Mouse (Mus musculus) CD4-positive, CD25-positive, alpha-beta regulatory T cell, adult 2 months (primary cell): ENCODE measurements at regions not wholly inside any gene's neighbourhood (a gene's known extent, or its start where the extent isn't known, plus 50 kb on each side); places are given as distances from the start of the nearest gene placed in this dataset.
"Not testable (repeated sequence)": the region's sequence is repeated elsewhere in the genome, so short reads cannot be mapped to it uniquely, and the experiment has no call there.

ENCODE experiments used
- DNase-seq: peaks from one replicate; pipeline ENCODE4 v3.0.0-alpha.2; 2012; ENCODE audit warnings: low read depth, low spot score

DNA sequence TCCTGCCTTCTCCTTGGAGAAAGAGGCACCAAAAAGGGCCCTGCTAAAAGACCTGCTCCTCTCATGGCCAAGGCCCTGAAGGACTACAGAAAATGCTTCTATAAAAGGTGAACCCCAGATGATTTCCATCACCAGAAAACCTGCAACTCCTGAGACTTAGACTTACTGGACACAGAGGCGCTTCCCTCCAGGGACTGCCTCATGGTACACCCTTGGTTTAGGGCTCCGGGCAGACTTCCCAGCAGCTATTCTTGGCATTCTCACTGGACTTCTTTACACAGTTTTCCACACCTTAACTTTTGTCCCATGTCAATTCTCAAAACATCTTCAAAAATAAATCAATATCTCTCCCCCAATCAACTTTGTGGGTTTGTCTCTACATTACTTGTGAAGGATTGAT lies 393.2 kb downstream of the Gpm6a start:
- peak; percentile 14 for DNase-seq

DNA sequence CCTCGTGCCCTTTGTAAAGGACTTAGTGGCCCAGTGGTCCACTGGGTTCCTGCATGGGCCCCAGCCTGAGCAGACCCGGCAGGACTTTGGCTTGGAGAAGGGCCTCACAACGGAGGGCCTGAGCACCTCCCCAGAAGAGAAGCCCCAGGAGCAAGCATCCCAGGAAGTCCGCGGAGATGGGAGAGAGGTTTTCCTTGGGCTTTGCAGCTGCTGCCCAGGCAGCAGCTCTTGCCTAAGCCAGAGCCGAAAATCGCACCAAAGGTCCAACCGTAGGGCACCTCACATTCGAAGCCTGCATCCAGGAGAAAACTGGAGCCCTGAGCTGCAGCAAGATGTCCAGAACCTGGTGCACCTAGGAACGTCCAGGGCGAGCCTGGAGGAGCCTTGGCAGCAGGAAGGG lies 405.2 kb downstream of the Gpm6a start:
- DNase-seq: not testable (repeated sequence)

DNA sequence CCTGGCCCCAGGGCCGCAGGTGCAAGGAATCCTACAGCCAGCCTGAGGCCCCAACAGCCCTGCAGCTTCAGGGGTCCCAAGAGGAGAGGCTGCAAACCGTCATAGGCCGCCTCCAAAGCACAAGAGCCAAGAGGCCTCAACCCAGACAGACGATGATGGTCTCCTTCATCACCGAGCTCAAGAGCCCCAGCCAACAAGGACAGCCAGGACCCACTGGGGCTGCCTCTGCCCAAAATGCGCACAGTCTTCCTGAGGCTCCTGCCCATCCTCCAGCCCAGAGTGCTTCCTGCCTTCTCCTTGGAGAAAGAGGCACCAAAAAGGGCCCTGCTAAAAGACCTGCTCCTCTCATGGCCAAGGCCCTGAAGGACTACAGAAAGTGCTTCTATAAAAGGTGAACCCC lies 412.8 kb downstream of the Gpm6a start:
- DNase-seq: not testable (repeated sequence)

DNA sequence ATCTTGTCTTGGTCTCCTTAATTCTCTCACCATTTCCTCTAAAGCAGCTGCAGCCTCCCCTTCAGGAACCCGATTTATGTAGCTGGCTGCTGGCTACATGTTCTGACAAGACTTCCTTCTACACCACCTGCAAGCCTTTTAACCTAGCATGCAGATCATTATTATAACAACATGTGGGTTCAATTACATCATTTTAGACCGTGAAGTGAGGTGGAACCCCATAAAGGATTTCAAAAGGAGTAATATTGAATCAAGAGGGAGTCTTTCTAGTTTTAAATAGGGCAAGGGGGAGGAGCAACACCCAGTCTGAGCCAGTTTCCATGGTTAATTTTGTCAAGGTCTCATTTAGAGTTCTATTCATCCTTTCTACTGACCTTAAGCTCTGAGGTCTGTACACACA lies 442.4 kb downstream of the Gpm6a start:
- DNase-seq: no peak

DNA sequence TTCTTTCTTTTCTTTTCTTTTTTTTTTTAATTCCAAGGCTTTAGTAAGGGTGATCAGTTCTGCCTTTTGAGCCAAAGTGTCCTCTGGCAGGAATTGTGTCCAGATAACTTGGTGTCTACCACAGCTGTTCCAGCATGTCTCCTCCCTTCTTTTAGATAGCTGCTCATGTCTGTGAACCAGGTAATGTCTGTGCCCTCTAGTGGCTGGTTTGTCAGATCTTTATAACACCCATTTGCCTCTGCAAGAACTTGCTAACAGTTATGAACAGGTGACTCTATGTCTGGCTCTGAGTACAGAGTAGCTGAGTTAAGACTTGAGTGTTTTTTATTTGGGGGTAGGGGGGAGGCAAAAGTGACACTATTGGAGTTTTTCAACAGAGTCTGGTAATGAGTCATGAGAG lies 443.7 kb downstream of the Gpm6a start:
- no peak for DNase-seq

DNA sequence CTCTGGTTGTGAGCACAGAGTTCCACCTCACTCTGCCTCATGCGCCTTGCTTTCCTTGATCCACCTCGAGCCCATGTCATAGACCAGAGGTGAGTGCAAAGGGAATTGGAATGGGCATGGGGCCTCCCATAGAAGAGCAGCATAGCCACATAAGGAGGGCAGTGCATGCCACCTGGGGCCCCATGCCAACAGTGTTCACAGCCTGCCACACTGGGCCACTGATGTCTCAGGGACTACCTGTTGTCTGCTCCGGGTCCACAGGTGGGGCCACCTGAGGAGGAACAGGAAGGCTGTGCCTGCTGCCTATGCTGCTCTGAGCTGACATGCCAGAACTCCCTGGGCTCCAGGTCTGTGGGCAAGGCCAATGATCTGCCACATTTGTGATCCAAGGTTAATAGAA lies 445.8 kb downstream of the Gpm6a start:
- no peak for DNase-seq

DNA sequence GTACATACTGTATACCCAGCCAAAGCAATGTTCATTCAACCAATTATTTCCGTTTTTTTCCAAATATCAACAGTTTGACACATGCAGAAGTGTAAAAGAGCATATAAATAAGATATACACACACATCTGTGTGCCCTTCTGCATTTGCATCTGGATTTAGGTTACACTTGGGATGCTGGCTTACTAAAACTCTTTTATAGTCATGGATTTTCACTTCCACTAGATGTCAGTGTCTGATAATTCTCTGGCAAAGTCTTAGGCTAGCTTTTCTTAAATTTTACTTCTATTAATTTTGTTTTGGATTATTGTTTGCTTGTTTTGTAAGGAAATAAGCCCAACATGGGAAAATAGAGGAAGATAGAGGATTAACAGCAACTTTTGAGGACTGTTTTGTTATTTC lies 452.3 kb downstream of the Gpm6a start:
- DNase-seq: not testable (repeated sequence)
